Mouse (Mus musculus) cerebellum, adult 11 months (tissue): ENCODE measurements around the gene Agpat3.
"Not testable (repeated sequence)": the region's sequence is repeated elsewhere in the genome, so short reads cannot be mapped to it uniquely, and the experiment has no call there.

ENCODE experiments used
- DNase-seq: peaks from one replicate; pipeline ENCODE4 v3.0.0; 2022

The Agpat3 gene

GRCm38 (mm10) chr10:78360290-78360711 lies 8.0 kb upstream of the Agpat3 start:
- peak; percentile 78 for DNase-seq

- not testable (repeated sequence) for DNase-seq
These were observed 6.7 kb upstream of the Agpat3 start for GRCm38 (mm10) chr10:78358999-78359398.

GRCm38 (mm10) chr10:78358266-78358665 lies 6.0 kb upstream of the Agpat3 start:
- no peak for DNase-seq

GRCm38 (mm10) chr10:78357742-78358141 lies 5.5 kb upstream of the Agpat3 start:
- DNase-seq: no peak

GRCm38 (mm10) chr10:78355931-78356593 lies 3.8 kb upstream of the Agpat3 start:
- no peak for DNase-seq

- DNase-seq: no peak
These were observed 907 bp upstream of the Agpat3 start for GRCm38 (mm10) chr10:78353196-78353595.

GRCm38 (mm10) chr10:78352666-78353030 lies 359 bp upstream of the Agpat3 start:
- no peak for DNase-seq

GRCm38 (mm10) chr10:78351564-78351886 lies 764 bp downstream of the Agpat3 start:
- no peak for DNase-seq

- no peak for DNase-seq
These were observed 1.3 kb downstream of the Agpat3 start for GRCm38 (mm10) chr10:78350796-78351556.

GRCm38 (mm10) chr10:78349464-78350165 lies 2.7 kb downstream of the Agpat3 start:
- no peak for DNase-seq

GRCm38 (mm10) chr10:78348211-78348610 lies 4.1 kb downstream of the Agpat3 start:
- no peak for DNase-seq

GRCm38 (mm10) chr10:78347486-78347885 lies 4.8 kb downstream of the Agpat3 start:
- no peak for DNase-seq

GRCm38 (mm10) chr10:78345466-78345865 lies 6.8 kb downstream of the Agpat3 start:
- DNase-seq: no peak

GRCm38 (mm10) chr10:78342091-78342490 lies 10.2 kb downstream of the Agpat3 start:
- no peak for DNase-seq

- DNase-seq: no peak
These were observed 14.1 kb downstream of the Agpat3 start for GRCm38 (mm10) chr10:78338180-78338579.

- no peak for DNase-seq
These were observed 17.2 kb downstream of the Agpat3 start for GRCm38 (mm10) chr10:78334923-78335561.

GRCm38 (mm10) chr10:78331577-78331976 lies 20.7 kb downstream of the Agpat3 start:
- no peak for DNase-seq

GRCm38 (mm10) chr10:78329305-78329704 lies 23.0 kb downstream of the Agpat3 start:
- no peak for DNase-seq

- DNase-seq: no peak
These were observed 24.2 kb downstream of the Agpat3 start for GRCm38 (mm10) chr10:78328011-78328575.

GRCm38 (mm10) chr10:78325916-78326647 lies 26.2 kb downstream of the Agpat3 start:
- no peak for DNase-seq

GRCm38 (mm10) chr10:78324556-78325164 lies 27.6 kb downstream of the Agpat3 start:
- DNase-seq: peak; percentile 58
